Mouse (Mus musculus): ENCODE data around the gene Nav3. TPM values are rescaled to one million over a fixed set of nuclear protein-coding genes. Genes with fewer than 3 reads are reported as not detected.

Nav3 gene
- polyA plus RNA-seq, 1 experiment = 0.76 TPM

GRCm38 (mm10) chr10:109920607-109921187 lies 535.3 kb downstream of the Nav3 start:
- DNase-seq (ENCODE audit: low spot score) = peak; percentile 26

- DNase-seq (ENCODE audit: low spot score) = no peak
These were observed 536.5 kb downstream of the Nav3 start for GRCm38 (mm10) chr10:109919515-109919914.

GRCm38 (mm10) chr10:109907206-109907605 lies 548.8 kb downstream of the Nav3 start:
- DNase-seq (ENCODE audit: low spot score) = no peak

- no peak for DNase-seq (ENCODE audit: low spot score)
These were observed 549.6 kb downstream of the Nav3 start for GRCm38 (mm10) chr10:109906413-109906785.

- no peak for DNase-seq (ENCODE audit: low spot score)
These were observed 550.2 kb downstream of the Nav3 start for GRCm38 (mm10) chr10:109905649-109906412.

- DNase-seq (ENCODE audit: low spot score) = no peak
These were observed 551.2 kb downstream of the Nav3 start for GRCm38 (mm10) chr10:109904841-109905240.

- DNase-seq (ENCODE audit: low spot score) = no peak
These were observed 552.1 kb downstream of the Nav3 start for GRCm38 (mm10) chr10:109903701-109904555.

- no peak for DNase-seq (ENCODE audit: low spot score)
These were observed 552.8 kb downstream of the Nav3 start for GRCm38 (mm10) chr10:109903241-109903640.

GRCm38 (mm10) chr10:109889171-109889475 lies 566.9 kb downstream of the Nav3 start:
- DNase-seq (ENCODE audit: low spot score) = no peak

- DNase-seq (ENCODE audit: low spot score) = no peak
These were observed 567.4 kb downstream of the Nav3 start for GRCm38 (mm10) chr10:109888355-109889170.

- DNase-seq (ENCODE audit: low spot score) = no peak
These were observed 568.8 kb downstream of the Nav3 start for GRCm38 (mm10) chr10:109887160-109887559.

GRCm38 (mm10) chr10:109876107-109876506 lies 579.9 kb downstream of the Nav3 start:
- DNase-seq (ENCODE audit: low spot score) = no peak

GRCm38 (mm10) chr10:109875312-109875830 lies 580.6 kb downstream of the Nav3 start:
- DNase-seq (ENCODE audit: low spot score) = no peak

GRCm38 (mm10) chr10:109874652-109875311 lies 581.2 kb downstream of the Nav3 start:
- DNase-seq (ENCODE audit: low spot score) = no peak

GRCm38 (mm10) chr10:109866063-109866462 lies 589.9 kb downstream of the Nav3 start:
- DNase-seq (ENCODE audit: low spot score) = no peak

GRCm38 (mm10) chr10:109865391-109865790 lies 590.6 kb downstream of the Nav3 start:
- no peak for DNase-seq (ENCODE audit: low spot score)

- no peak for DNase-seq (ENCODE audit: low spot score)
These were observed 591.3 kb downstream of the Nav3 start for GRCm38 (mm10) chr10:109864708-109865107.

- no peak for DNase-seq (ENCODE audit: low spot score)
These were observed 594.7 kb downstream of the Nav3 start for GRCm38 (mm10) chr10:109861275-109861674.

GRCm38 (mm10) chr10:109858568-109858967 lies 597.4 kb downstream of the Nav3 start:
- no peak for DNase-seq (ENCODE audit: low spot score)

GRCm38 (mm10) chr10:109852392-109852791 lies 603.6 kb downstream of the Nav3 start:
- DNase-seq (ENCODE audit: low spot score) = no peak

GRCm38 (mm10) chr10:109847631-109848030 lies 608.4 kb downstream of the Nav3 start:
- no peak for DNase-seq (ENCODE audit: low spot score)

Measured in urinary bladder, adult 2 months (tissue).